Mouse (Mus musculus) cerebellum, adult 11 months (tissue): ENCODE measurements at regions not wholly inside any gene's neighbourhood (a gene's known extent, or its start where the extent isn't known, plus 50 kb on each side); places are given as distances from the start of the nearest gene placed in this dataset.
A peak's percentile ranks its signal among the peaks of the same experiment; 100 is the strongest.
"Not testable (repeated sequence)": the region's sequence is repeated elsewhere in the genome, so short reads cannot be mapped to it uniquely, and the experiment has no call there.

Experiments
- DNase-seq: peaks from one replicate; pipeline ENCODE4 v3.0.0; 2022

DNA sequence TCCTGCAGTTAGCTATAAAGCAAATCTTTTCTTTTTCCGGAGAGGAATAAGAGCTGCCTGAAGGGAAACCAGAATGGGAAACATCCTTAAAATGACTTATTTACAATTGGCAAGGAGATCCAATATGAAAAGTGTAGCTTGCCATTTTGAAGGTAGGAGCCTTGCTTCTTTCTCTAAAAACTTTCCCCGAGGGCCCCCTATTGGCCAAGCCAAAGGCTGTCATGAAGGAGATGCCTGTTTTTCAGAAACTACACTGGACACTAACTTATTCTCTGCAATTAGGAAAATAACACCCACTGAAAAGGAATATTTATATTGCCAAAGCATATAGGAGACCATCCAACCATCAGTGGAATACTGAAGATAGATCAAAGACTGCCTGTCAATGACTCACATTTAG is 312.8 kb upstream of the Thrb start:
- no peak for DNase-seq

GRCm38 (mm10) chr14:17352324-17353037 is 307.6 kb upstream of the Thrb start:
- DNase-seq, result no peak

GRCm38 (mm10) chr14:17361910-17362309 is 298.2 kb upstream of the Thrb start:
- no peak for DNase-seq

DNA sequence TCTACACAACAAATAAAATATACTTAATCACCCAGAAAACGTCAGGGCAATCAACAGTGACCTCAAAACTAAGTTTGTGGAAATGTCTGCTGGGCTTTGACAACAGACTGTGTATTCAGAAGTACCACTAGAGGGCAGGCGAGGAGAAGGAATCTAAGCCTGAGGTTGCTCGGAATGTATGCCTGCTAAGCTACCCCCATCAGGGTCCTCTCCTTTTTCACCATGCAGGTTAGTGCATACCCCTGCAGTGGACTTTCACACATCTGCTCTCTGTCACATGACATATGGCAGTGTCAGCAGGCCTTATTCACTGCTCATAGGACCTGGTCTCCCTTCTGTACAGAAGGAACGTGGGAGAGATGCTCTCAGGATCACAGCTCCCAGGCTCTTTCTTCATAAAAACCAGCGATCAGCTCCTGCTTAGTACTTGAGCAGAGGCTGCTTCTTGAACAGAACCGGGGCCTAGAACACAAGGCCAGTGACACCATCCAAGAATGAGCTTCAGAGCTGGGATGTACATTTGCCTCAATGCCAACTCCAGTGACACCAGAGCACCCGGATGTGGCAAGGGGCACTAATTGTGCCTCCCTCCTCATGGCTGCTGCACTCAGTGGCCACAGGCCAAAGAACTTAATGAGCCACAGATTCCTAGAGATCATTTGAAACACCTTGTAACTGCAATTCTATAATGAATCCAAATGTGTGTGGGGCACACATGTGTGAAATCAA is 257.1 kb upstream of the Thrb start:
- peak; percentile 2 for DNase-seq

DNA sequence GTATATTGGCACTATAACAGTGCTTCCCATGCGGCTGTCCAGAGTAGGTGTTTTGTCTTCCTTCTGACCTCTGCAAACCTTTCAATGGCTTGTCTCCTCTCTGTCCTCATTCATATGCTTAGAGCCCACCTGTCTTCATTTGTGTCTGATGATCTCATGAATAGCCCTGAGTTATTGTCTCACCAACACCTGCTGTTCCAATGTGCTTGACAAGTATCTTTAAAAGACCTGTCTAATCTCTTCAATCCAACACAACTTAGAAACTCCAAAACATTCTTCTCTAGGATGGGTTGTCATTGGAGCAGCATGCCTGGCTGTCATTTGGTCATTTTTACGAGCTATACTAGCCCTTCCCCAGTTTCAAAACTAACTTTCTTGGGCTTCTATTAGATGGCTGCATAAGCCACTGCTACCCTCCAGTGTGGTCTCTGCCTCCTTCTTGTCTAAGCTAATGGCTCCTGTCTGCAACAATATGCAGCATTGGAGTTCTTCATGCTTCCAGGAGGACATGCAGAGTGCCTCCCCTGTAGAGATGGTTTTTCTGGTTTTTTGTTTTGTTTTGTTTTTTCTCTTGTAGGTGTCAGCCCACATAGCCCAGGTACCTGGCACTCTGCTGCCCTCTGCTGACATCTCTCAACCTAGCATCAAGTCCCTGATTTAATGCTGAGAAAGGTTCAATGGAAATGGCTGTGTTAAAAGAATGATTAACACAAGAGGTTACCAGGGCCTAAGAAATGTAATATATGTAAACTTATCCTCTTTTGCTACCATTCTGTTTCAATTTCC is 254.3 kb upstream of the Thrb start:
- peak; percentile 26 for DNase-seq

DNA sequence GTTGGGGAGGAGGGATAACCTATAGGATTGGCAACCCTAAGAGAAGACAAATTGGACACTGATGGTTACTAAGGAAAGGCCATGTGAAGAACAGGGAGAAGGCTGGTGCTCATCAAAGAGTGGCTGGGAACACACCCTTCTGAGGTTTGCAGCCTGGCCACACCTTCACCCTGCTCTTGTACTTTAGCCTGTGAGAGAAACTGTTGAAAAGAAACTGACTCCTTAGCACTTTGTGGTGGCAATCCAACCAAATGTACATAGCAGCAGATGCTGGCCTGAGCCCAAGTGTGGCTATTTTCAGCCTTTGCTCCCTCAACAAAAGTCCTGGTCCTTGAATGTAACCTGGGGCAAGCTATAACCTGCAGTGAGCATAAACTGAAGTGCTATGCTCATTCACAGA is 253.2 kb upstream of the Thrb start:
- no peak for DNase-seq

DNA sequence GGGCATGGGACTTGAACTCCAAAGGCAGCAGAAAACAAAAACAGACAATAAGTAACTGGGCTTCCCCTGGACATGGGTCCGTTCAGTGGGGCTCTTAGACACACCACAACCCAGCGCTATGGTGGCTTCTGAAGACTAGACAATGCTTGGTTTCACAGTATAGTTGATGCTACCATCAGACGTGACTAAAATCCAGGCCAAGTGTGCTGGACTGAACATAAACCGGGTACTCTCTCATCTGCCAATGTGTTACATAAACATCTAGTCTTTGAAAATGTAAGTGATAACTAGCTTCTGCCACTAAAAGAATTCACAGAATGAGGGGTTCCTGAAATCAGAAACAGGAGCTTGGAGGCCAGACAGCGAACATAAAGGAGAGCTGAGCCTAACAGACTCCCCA is 251.7 kb upstream of the Thrb start:
- DNase-seq, result no peak

DNA sequence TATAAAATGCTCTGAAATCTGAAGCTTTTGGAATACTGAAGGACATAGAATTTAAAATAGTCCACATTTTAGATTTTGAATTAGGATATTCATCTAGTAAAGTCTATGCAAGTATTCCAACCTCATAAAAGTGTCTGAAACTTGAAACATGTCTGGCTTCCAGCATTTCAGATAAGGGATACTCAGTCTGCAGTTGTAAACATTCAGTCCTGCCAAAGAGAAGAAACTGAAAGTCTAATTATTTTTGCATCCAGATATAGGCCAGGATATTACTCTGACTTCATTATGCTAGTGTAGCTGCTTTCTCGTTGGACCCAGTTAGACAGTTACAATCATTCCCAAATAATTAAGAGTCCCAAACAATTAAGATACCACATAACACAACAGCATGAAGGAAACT is 251.2 kb upstream of the Thrb start:
- no peak for DNase-seq

DNA sequence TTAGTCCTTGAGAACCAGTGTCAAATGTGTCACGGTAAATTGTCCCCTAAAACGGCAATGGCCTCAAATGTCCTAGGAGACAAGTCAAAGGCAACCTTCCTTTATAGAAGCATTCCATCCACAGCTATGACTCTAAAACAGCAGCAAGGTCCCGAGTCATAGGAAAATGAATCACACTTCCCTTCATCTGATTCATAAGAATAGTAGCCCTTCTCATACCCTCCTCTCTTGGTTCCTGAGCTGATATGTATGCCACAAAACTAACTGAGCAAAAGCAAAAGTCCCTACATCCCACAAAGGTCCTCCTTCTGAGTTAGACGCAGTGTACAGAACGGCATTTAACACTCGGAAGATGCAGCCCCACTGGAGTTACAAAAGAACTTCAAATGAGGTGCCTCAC is 250.6 kb upstream of the Thrb start:
- no peak for DNase-seq

DNA sequence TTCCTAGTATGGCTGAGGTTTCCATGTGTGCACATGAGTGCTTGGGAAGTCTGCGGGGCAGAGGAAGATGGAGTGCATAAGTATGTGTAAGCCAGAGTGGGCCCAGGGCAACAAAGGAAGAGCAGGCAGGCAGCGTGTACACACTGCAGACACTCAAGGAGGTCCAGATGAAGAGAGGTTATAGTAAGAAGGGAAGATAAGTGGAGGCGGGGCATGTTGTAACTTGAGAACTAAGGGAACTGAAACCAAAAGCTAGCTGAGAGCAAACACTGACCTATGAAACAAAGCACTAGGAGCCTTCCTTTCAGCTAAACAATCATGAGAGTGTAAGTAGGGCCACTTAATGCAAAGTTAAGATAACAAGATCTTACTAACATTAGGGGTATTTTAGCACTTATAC is 249.3 kb upstream of the Thrb start:
- DNase-seq, result no peak

DNA sequence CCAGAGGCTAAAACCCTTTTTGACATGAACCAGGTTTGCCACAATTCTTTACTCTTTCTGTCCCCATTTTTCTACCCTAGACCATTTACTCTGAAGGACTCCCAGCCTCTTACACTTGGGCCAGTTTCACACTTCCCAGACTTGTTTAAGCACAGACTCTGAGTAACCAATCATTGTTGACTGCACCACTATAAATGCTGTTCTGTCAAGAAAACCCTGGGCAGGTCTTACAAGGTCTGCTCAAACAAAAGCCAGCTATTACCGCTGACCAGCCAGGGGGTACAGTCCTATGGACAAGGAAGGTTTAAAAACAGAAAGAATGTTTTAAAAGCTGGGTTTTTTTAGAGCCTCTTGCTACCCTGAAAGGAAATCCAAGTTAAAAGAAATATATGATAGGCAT is 248.8 kb upstream of the Thrb start:
- DNase-seq, result no peak

- no peak for DNase-seq
These were observed 245.7 kb upstream of the Thrb start for GRCm38 (mm10) chr14:17414246-17414888.

- no peak for DNase-seq
These were observed 232.3 kb upstream of the Thrb start for GRCm38 (mm10) chr14:17427751-17428150.

DNA sequence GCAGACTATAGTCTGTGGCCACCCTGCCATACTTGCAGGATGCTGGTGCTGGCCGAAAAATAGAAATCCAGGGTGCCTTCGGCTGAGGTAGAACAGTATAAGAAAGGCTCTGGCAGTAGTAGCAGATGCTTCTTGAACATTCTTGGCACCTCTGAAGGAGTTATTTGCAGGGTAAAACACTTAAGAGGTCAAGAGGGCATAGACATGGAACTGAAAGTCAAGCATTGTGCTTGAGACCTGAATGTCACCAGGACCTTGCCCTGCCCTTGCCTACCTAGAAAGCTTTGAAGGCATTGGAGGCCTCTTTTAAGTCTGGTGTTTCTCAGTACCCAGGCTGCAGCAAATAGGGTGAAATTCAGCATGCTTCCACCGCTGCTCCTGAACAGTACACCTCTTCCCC is 230.9 kb upstream of the Thrb start:
- no peak for DNase-seq

- DNase-seq, result no peak
These were observed 226.7 kb upstream of the Thrb start for GRCm38 (mm10) chr14:17433346-17433745.

- no peak for DNase-seq
These were observed 202.1 kb upstream of the Thrb start for GRCm38 (mm10) chr14:17457946-17458345.

- no peak for DNase-seq
These were observed 181.1 kb upstream of the Thrb start for GRCm38 (mm10) chr14:17478963-17479362.

DNA sequence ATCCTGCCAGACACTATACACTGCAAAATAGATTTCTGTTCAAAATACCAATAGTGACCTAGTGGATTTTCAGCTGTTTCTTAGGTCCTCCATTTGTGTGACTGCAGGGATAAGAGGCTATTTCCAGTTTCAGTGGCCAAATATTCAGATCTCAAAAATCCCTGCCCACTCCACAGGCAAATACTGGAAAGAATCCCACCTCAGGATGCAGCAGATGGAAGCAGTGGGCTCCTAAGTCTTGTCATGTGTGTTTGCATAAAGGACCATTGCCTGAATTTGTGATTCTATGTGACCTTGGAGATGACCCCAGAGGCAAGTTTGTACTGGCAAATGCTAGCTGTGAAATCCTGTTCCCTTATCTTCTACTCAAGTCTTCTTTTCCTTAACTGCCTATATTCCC is 175.2 kb upstream of the Thrb start:
- no peak for DNase-seq

DNA sequence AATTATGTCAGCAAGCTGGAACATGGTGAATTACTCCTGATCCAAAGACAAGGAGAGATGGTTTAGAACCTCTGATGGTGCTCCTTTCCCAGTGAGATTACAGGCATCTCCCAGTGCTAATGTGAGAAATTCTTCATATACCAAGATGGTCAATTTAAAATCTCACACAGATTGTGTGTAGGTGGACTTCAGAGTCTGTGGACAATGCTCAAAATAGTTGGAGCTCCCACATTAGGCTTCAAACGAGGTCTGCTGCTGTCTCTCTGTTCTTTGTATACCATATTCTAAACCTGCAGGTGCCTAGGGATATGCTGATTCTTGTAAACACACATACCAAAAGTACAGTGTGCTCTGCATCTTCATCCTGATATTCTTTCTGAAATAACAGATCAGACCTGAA is 146.3 kb upstream of the Thrb start:
- DNase-seq, result no peak

DNA sequence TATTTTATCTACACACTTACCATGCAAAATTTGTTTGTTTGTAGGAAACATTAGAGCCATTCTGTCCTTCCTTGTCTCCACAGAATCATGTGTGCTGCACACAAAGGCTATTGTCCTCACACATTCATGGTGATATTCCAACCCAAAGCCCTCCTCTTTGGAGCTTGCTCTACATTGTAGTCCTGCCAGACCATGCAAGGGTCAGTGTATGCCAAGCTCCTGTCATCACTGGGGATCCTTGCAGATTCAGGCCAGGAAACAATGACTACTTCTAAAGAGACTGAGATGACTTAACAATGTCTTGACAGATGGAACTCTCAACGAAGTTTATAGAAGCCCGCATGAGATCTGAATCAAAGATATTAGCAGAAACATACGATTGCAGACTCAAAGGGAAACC is 137.4 kb upstream of the Thrb start:
- DNase-seq, result no peak

GRCm38 (mm10) chr14:17523916-17524315 is 136.1 kb upstream of the Thrb start:
- no peak for DNase-seq

DNA sequence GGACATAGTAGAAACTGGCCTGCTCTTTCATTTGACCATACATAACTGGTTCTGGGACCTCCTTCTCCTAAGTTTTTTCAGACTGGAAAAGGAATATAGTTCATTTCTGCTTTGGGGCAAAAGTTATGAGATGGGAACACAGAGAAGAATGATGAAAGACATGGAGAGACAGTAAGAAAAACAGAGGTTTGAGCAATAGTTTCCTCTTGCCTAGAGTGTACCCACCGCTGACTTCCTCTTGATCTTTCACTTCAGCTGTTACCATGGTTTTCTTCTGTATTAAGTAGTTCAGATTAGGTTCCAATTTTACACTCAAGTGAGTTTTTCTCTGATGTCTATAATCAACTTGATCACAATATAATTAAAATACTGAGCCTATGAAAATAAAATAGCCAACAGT is 120.7 kb upstream of the Thrb start:
- no peak for DNase-seq

DNA sequence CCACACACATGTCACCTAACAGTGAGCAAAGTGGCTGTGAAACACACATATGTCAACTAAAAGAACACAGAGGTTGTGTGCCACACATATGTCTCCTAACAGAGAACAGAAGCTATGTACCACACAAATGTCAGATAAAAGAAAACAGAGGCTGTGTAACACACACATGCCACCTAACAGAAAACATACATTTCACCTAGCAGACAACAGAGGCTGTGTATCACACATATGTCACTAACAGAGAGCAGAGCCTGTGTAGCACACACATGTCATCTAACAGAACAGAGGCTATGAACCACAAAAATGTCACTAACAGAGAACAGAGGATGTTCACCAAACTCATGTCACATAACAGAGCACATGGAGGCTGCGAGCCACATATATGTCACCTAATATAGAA is 103.6 kb upstream of the Thrb start:
- DNase-seq, result no peak

DNA sequence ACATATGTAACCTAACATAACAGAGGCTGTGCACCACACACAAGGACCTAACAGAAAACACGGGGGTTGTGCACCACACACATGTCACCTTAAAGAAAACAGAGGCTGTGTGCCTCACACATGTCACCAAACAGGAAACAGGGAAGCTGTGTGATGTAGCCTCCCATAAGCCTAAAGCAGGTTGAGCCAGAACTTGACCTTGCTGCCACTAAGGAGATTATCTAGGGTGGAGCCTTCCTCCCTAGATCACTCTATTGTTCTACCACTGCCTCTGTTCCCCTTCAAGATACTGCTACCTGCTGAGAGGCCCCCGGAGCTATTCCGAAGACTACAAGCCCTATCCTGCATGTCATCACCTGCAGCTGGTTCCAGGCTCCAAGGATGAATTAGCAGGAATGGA is 100.1 kb upstream of the Thrb start:
- DNase-seq, result not testable (repeated sequence)
